Comparison of ENCODE assay signal across 30 mouse cellular contexts in genomic region chr16:43482738-43483137, GRCm38 (mm10).
"Had no signal": no experiment of that assay in that cellular context is flagged by ENCODE, and none has a peak within 500 bp of the region (broad histone marks: within the 10 kb centered on the region; RNA-seq: fewer than 3 reads in every experiment).

No protein-coding gene starts in this region.

- H3K4me2 ChIP-seq: limb, embryonic 12.5 days; limb, embryonic 13.5 days; limb, embryonic 15.5 days; liver, embryonic 11.5 days; liver, embryonic 12.5 days; liver, embryonic 13.5 days; liver, embryonic 15.5 days; lung, embryonic 14.5 days; lung, embryonic 15.5 days; midbrain, embryonic 11.5 days; midbrain, embryonic 12.5 days; midbrain, embryonic 13.5 days; midbrain, embryonic 15.5 days; neural tube, embryonic 12.5 days had no signal

- H3K9ac ChIP-seq: limb, embryonic 12.5 days; limb, embryonic 13.5 days; limb, embryonic 15.5 days; liver, embryonic 12.5 days; liver, embryonic 13.5 days; liver, embryonic 14.5 days; liver, embryonic 15.5 days; liver, postnatal 0 days; lung, embryonic 14.5 days; lung, embryonic 15.5 days; midbrain, embryonic 12.5 days; midbrain, embryonic 13.5 days; midbrain, embryonic 15.5 days; neural tube, embryonic 12.5 days had no signal

- DNase-seq: left cerebral cortex, postnatal 4 days; liver; liver, embryonic 13.5 days; liver, postnatal 0 days; lung, adult 18-20 months; lung, adult 2 months; lung, embryonic 14.5 days; lung, postnatal 10 days; lung, postnatal 14 days; lung, postnatal 36 days; lung, postnatal 4 days; midbrain, embryonic 14.5 days had no signal

- H3K4me1 ChIP-seq: limb, embryonic 10.5 days; limb, embryonic 12.5 days; limb, embryonic 13.5 days; limb, embryonic 15.5 days; liver, embryonic 12.5 days; liver, embryonic 13.5 days; liver, embryonic 15.5 days; lung, embryonic 15.5 days; megakaryocyte, embryonic 14.5 days; midbrain, embryonic 10.5 days; midbrain, embryonic 13.5 days; midbrain, embryonic 15.5 days; neural tube, embryonic 12.5 days had no signal

- H3K36me3 ChIP-seq: limb, embryonic 10.5 days; limb, embryonic 12.5 days; limb, embryonic 13.5 days; limb, embryonic 15.5 days; liver, embryonic 12.5 days; liver, embryonic 13.5 days; liver, embryonic 15.5 days; lung, embryonic 15.5 days; midbrain, embryonic 10.5 days; midbrain, embryonic 12.5 days; midbrain, embryonic 13.5 days; midbrain, embryonic 15.5 days; neural tube, embryonic 12.5 days had no signal

- H3K27ac ChIP-seq: limb, embryonic 10.5 days; limb, embryonic 12.5 days; limb, embryonic 13.5 days; limb, embryonic 15.5 days; liver, embryonic 12.5 days; liver, embryonic 13.5 days; liver, embryonic 14.5 days; liver, embryonic 15.5 days; lung, embryonic 15.5 days; macrophage; midbrain, embryonic 10.5 days; midbrain, embryonic 12.5 days; midbrain, embryonic 13.5 days; midbrain, embryonic 15.5 days; neural tube, embryonic 12.5 days had no signal

- H3K4me3 ChIP-seq: limb, embryonic 10.5 days; limb, embryonic 12.5 days; limb, embryonic 13.5 days; limb, embryonic 15.5 days; liver, embryonic 12.5 days; liver, embryonic 13.5 days; liver, embryonic 15.5 days; lung, embryonic 15.5 days; megakaryocyte, embryonic 14.5 days; midbrain, embryonic 10.5 days; midbrain, embryonic 12.5 days; midbrain, embryonic 13.5 days; midbrain, embryonic 15.5 days; myocyte; neural tube, embryonic 12.5 days had no signal

- H3K27me3 ChIP-seq: limb, embryonic 12.5 days; limb, embryonic 13.5 days; limb, embryonic 15.5 days; liver, embryonic 12.5 days; liver, embryonic 13.5 days; liver, embryonic 15.5 days; lung, embryonic 15.5 days; megakaryocyte, embryonic 14.5 days; midbrain, embryonic 12.5 days; midbrain, embryonic 13.5 days; midbrain, embryonic 15.5 days; neural tube, embryonic 12.5 days had no signal

- H3K9me3 ChIP-seq: limb, embryonic 10.5 days; limb, embryonic 12.5 days; limb, embryonic 13.5 days; limb, embryonic 15.5 days; liver, embryonic 12.5 days; liver, embryonic 13.5 days; liver, embryonic 15.5 days; lung, embryonic 15.5 days; megakaryocyte, embryonic 14.5 days; midbrain, embryonic 10.5 days; midbrain, embryonic 12.5 days; midbrain, embryonic 13.5 days; midbrain, embryonic 15.5 days; neural tube, embryonic 12.5 days had no signal
